ENCODE assay signal across 7 mouse cellular contexts in the genomic region with DNA sequence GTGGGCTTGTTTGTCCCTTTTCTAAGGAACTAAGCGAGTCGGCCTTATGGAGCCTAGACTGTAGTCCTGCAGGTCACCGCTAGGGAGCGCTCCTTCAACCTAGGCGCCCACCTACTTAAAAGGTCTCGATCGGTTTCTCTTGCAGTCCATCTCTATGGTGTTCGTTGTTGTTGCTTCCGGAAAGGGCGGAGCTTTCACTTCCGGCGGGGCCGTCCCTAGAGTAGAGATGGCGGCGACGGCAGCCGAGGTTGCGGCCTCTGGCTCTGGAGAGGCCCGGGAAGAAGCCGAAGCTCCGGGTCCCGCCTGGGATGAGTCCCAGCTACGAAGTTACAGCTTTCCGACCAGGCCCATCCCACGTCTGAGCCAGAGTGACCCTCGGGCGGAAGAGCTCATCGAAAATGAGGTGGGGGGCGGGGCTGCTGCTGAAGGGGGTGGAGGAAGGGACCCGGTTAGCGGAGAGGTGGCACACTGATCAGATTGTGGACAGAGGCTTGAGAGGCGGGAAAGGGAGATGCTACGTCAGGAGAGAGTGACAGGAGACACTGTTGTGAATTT. TPM values are rescaled to one million over a fixed set of nuclear protein-coding genes. Genes with fewer than 3 reads are reported as not detected.
DNase-seq lines count a peak whose midpoint lies in the region; ATAC-seq lines count a peak whose summit lies in the region.

Gene Hif1an, plus strand, starts transcription at position 199 of the 555 bp plus-strand sequence.

- H3K4me2 ChIP-seq in embryonic facial prominence, embryonic 11.5 days (ENCODE audit: low read depth, low read length) = peak within 1 kb of the TSS; percentile 67
- H3K4me2 ChIP-seq in midbrain, embryonic 13.5 days (replicated peaks) = peak within 1 kb of the TSS; percentile 82

- H3K36me3 ChIP-seq in embryonic facial prominence, embryonic 11.5 days (replicated peaks; ENCODE audit: control insufficient read depth, insufficient read depth, low read depth, low read length) = peaks cover 2% of the 10 kb centered on the region
- peaks cover 35% of the 10 kb centered on the region for H3K36me3 ChIP-seq in limb, embryonic 10.5 days
- H3K36me3 ChIP-seq in midbrain, embryonic 13.5 days = peaks cover 31% of the 10 kb centered on the region

- ATAC-seq in embryonic facial prominence, embryonic 11.5 days (replicated peaks; ENCODE audit: insufficient number of reproducible peaks, low FRiP score, low TSS enrichment, low read depth) = peak; percentile 96
- peak; percentile 98 for ATAC-seq in granulocyte monocyte progenitor cell, adult 5-6 weeks (replicated peaks; ENCODE audit: poor library complexity, severe bottlenecking)
- peak; percentile 99 for ATAC-seq in midbrain, embryonic 13.5 days

- no peaks in the 10 kb centered on the region; the same call in 1 of the 2 replicates for H3K4me1 ChIP-seq in embryonic facial prominence, embryonic 11.5 days (ENCODE audit: control insufficient read depth, insufficient read depth, low read length)
- peaks cover 27% of the 10 kb centered on the region for H3K4me1 ChIP-seq in limb, embryonic 10.5 days
- peaks cover 26% of the 10 kb centered on the region for H3K4me1 ChIP-seq in midbrain, embryonic 13.5 days (replicated peaks)

- peak within 1 kb of the TSS; percentile 76 for H3K4me3 ChIP-seq in embryonic facial prominence, embryonic 11.5 days (ENCODE audit: low read depth, low read length)
- H3K4me3 ChIP-seq in limb, embryonic 10.5 days = peak within 1 kb of the TSS; percentile 72
- H3K4me3 ChIP-seq in midbrain, embryonic 13.5 days (replicated peaks) = peak within 1 kb of the TSS; percentile 79

- no peaks in the 10 kb centered on the region for H3K27me3 ChIP-seq in embryonic facial prominence, embryonic 11.5 days (ENCODE audit: control insufficient read depth, insufficient read depth, low read length)
- peaks cover 7% of the 10 kb centered on the region; the same call in 1 of the 2 replicates for H3K27me3 ChIP-seq in limb, embryonic 10.5 days (ENCODE audit: low read depth, poor library complexity, severe bottlenecking)
- peaks cover 15% of the 10 kb centered on the region for H3K27me3 ChIP-seq in midbrain, embryonic 13.5 days

- no peaks in the 10 kb centered on the region for H3K9me3 ChIP-seq in embryonic facial prominence, embryonic 11.5 days (replicated peaks; ENCODE audit: control insufficient read depth, low read length)
- H3K9me3 ChIP-seq in limb, embryonic 10.5 days (replicated peaks) = no peaks in the 10 kb centered on the region
- H3K9me3 ChIP-seq in midbrain, embryonic 13.5 days = no peaks in the 10 kb centered on the region

- DNase-seq in adrenal gland, postnatal 14 days = peak; percentile 95
- peak; percentile 98 for DNase-seq in embryonic facial prominence, embryonic 11.5 days (ENCODE audit: low spot score)
- DNase-seq in kidney, adult 11 months = peak; percentile 97
- peak; percentile 95 for DNase-seq in limb, embryonic 10.5 days (ENCODE audit: low spot score)
- DNase-seq in spleen, adult 12 weeks (ENCODE audit: low spot score) = peak; percentile 87

- WGBS in embryonic facial prominence, embryonic 11.5 days = under 1% methylated on average over 33 of the region's 33 CpGs
- under 1% methylated on average over 33 of the region's 33 CpGs for WGBS in limb, embryonic 10.5 days
- WGBS in midbrain, embryonic 13.5 days = under 1% methylated on average over 33 of the region's 33 CpGs

- H3K9ac ChIP-seq in embryonic facial prominence, embryonic 11.5 days (replicated peaks; ENCODE audit: low read length) = peak within 1 kb of the TSS; percentile 83
- peak within 1 kb of the TSS; percentile 82 for H3K9ac ChIP-seq in midbrain, embryonic 13.5 days (replicated peaks)

- 0 out of 2 replicates have a peak within 1 kb of the TSS, but pooled peaks have one; percentile 60 for H3K27ac ChIP-seq in embryonic facial prominence, embryonic 11.5 days (replicated peaks; ENCODE audit: low read depth, low read length)
- H3K27ac ChIP-seq in limb, embryonic 10.5 days = peak within 1 kb of the TSS; percentile 94
- H3K27ac ChIP-seq in midbrain, embryonic 13.5 days = peak within 1 kb of the TSS; percentile 84

RNA-seq across cellular contexts. Expression of gene Hif1an, which starts in this region (rescaled TPM):
- 27.4 and 31.2 TPM in 2 replicates for total RNA-seq in adrenal gland, postnatal 14 days (2021)
- polyA plus RNA-seq in embryonic facial prominence, embryonic 11.5 days (2014; fragmentation: Nextera tagmentation; extraction: Ambion mirVana) = 23.5 and 25.4 TPM in 2 replicates
- total RNA-seq in granulocyte monocyte progenitor cell, adult 5-6 weeks (2014; fragmentation: Nextera tagmentation) = 8.5 and 9.5 TPM in 2 replicates
- total RNA-seq in granulocyte monocyte progenitor cell, adult 5-6 weeks (2017) = 4.8 and 9.9 TPM in 2 replicates
- polyA plus RNA-seq in limb, embryonic 10.5 days (2016; fragmentation: Nextera tagmentation; extraction: Ambion mirVana) = 51.2 and 54.6 TPM in 2 replicates
- 32.6 and 33.7 TPM in 2 replicates for polyA plus RNA-seq in midbrain, embryonic 13.5 days (2015; fragmentation: Nextera tagmentation; extraction: Ambion mirVana)

Comparison
In these comparisons a context has a peak if more than half of its experiments do, and no peak if none do; other contexts are left out.
1. Peak in every context shown above with its lines: DNase-seq, ATAC-seq, H3K4me3 ChIP-seq and H3K27ac ChIP-seq.